In genomic region chr1:193575986-193576713, GRCm38 (mm10) we compare ENCODE assay signal across 8 mouse cellular contexts.
DNase-seq lines count a peak whose midpoint lies in the region; ATAC-seq and TF ChIP-seq lines count a peak whose summit lies in the region.

No protein-coding gene starts in this region.

- TF ChIP-seq CTCF in Patski (IDR thresholded peaks at IDR 0.05): peak; percentile 84
- TF ChIP-seq CTCF in lung, embryonic 14.5 days (IDR thresholded peaks at IDR 0.05; ENCODE audit: low read depth): peak; percentile 93

- no peak overlapping the region for H3K4me2 ChIP-seq in lung, embryonic 14.5 days

- in situ Hi-C loops in Patski (cut with MboI; ENCODE audit: low pct_unique_long_range_greater_than_20kb): no loop called here

- 0 out of 2 replicates have a peak, but pooled peaks cover 7% of the 10 kb centered on the region for H3K4me1 ChIP-seq in hindbrain, embryonic 10.5 days (replicated peaks)
- no peaks in the 10 kb centered on the region for H3K4me1 ChIP-seq in lung, embryonic 14.5 days (ENCODE audit: insufficient read depth)

- no peaks in the 10 kb centered on the region for H3K27me3 ChIP-seq in Patski
- H3K27me3 ChIP-seq in hindbrain, embryonic 10.5 days (ENCODE audit: insufficient read depth, poor library complexity, severe bottlenecking): no peaks in the 10 kb centered on the region
- H3K27me3 ChIP-seq in lung, embryonic 14.5 days (ENCODE audit: insufficient read depth, low read length): no peaks in the 10 kb centered on the region

- no peak for DNase-seq in Patski (ENCODE audit: low read depth, low spot score)
- peak; percentile 70 for DNase-seq in cerebellum, adult 8-10 months
- peak; percentile 79 for DNase-seq in hindbrain, embryonic 10.5 days (ENCODE audit: low spot score)
- peak; percentile 84 for DNase-seq in layer of hippocampus, adult 9-10 months (ENCODE audit: low spot score)
- peak; percentile 97 for DNase-seq in lung, embryonic 14.5 days
- peak; percentile 93 for DNase-seq in retina, postnatal 1 day
- peak; percentile 56 to 68 for DNase-seq in urinary bladder, postnatal 4 days (ENCODE audit: low spot score in 2 of 2)

- ATAC-seq in Patski: peak; percentile 61
- peak; percentile 86 for ATAC-seq in frontal cortex, adult (ENCODE audit: low TSS enrichment)
- peak; percentile 90 for ATAC-seq in lung, embryonic 14.5 days (ENCODE audit: insufficient read depth)

- 14% methylated on average over 12 of the region's 12 CpGs for WGBS in hindbrain, embryonic 10.5 days
- 8% methylated on average over 12 of the region's 12 CpGs for WGBS in lung, embryonic 14.5 days

- POLR2A ChIA-PET in Patski (lab: Charles Lee): no interaction called here

- H3K4me3 ChIP-seq in hindbrain, embryonic 10.5 days: no peak overlapping the region
- H3K4me3 ChIP-seq in lung, embryonic 14.5 days (ENCODE audit: low read depth, low read length): no peak overlapping the region

- no peak overlapping the region for H3K27ac ChIP-seq in hindbrain, embryonic 10.5 days
- H3K27ac ChIP-seq in lung, embryonic 14.5 days (ENCODE audit: low read depth): no peak overlapping the region

- H3K9me3 ChIP-seq in hindbrain, embryonic 10.5 days: no peaks in the 10 kb centered on the region
- no peaks in the 10 kb centered on the region for H3K9me3 ChIP-seq in lung, embryonic 14.5 days (ENCODE audit: low read depth, low read length)

- no peaks in the 10 kb centered on the region for H3K36me3 ChIP-seq in hindbrain, embryonic 10.5 days
- H3K36me3 ChIP-seq in lung, embryonic 14.5 days (ENCODE audit: insufficient read depth): no peaks in the 10 kb centered on the region

- H3K9ac ChIP-seq in lung, embryonic 14.5 days: no peak overlapping the region

- CTCF ChIA-PET in Patski (lab: Charles Lee): interaction anchor here (0.7 to 7.0 kb wide), 9 partner anchors 10 to 190 kb away, joined by 3 to 40 read pairs (median 3); no protein-coding TSS in a partner anchor
